9 mouse cellular contexts compared by ENCODE assay signal in the genomic region with DNA sequence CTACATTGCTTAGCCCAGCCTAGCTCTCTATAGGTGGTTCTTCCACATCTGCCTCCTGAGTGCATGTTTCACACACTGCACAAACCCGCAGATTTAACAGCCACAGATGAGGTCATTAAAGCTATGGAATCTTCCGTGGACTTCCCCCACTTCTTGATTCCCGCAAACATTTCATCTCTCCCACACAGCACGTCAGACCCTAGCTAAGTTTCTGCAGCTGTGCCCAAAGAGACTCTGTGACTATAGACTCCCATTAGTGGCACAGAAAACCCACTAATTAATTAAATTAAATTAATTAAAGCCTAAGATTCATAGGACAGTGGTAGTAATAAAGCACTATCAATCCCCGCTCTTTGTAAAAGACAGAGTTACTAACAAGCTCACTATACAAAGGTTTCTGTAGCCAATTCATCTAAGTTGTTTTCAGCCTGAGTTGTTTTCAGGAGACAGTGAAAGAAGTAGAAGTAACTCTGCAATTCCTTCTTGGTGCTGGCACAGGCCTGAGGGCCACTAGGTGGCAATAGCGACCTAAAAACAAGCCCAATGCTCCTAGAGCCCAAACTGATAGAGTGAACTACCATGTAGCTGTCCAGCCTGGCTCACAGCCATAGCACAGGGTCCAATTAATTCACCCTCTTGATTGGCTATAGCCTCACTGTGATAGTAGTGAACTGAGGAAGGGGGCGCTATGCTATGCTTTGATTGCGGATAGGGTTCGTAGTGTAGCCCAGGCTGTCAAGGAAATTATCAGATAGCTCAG. TPM values are rescaled to one million over a fixed set of nuclear protein-coding genes. Genes with fewer than 3 reads are reported as not detected.
DNase-seq lines count a peak whose midpoint lies in the region; ATAC-seq lines count a peak whose summit lies in the region.
"Had no signal": no experiment of that assay in that cellular context is flagged by ENCODE, and none has a peak within 500 bp of the region (broad histone marks: within the 10 kb centered on the region; RNA-seq: fewer than 3 reads in every experiment).

No protein-coding gene starts in this region.

- peak; percentile 12 for DNase-seq in MN1 (ENCODE audit: low spot score)
- DNase-seq in cerebellum, postnatal 14 days, result peak; percentile 60 to 69
- DNase-seq in frontal cortex, postnatal 36 days (ENCODE audit: low spot score in 2 of 2), result peak; percentile 74 to 88
- DNase-seq in left cerebral cortex, adult 11 months (ENCODE audit: low spot score), result peak; percentile 55
- peak; percentile 86 to 89 for DNase-seq in right cerebral cortex, postnatal 10 days (ENCODE audit: low spot score in 2 of 2)
- DNase-seq in urinary bladder, postnatal 14 days (ENCODE audit: low spot score), result peak; percentile 56

- 44% methylated on average over 9 of the region's 9 CpGs for WGBS in hindbrain, embryonic 16.5 days

- no peaks in the 10 kb centered on the region for H3K27me3 ChIP-seq in hindbrain, embryonic 16.5 days (replicated peaks; ENCODE audit: control insufficient read depth, insufficient read depth, low read length)
- no peaks in the 10 kb centered on the region for H3K27me3 ChIP-seq in megakaryocyte, embryonic 14.5 days (replicated peaks)

- H3K27ac ChIP-seq in hindbrain, embryonic 16.5 days (ENCODE audit: low read depth, low read length), result no peak overlapping the region
- H3K27ac ChIP-seq: macrophage had no signal

- no peak overlapping the region for H3K4me3 ChIP-seq in hindbrain, embryonic 16.5 days (ENCODE audit: low read length)
- peak overlapping the region; percentile 18 for H3K4me3 ChIP-seq in megakaryocyte, embryonic 14.5 days (replicated peaks)

- no peaks in the 10 kb centered on the region for H3K36me3 ChIP-seq in hindbrain, embryonic 16.5 days (ENCODE audit: control insufficient read depth, insufficient read depth, low read length)
- H3K36me3 ChIP-seq in megakaryocyte, embryonic 14.5 days (replicated peaks; ENCODE audit: low read length), result no peaks in the 10 kb centered on the region

- no peaks in the 10 kb centered on the region for H3K9me3 ChIP-seq in hindbrain, embryonic 16.5 days (ENCODE audit: control insufficient read depth, low read length)
- no peaks in the 10 kb centered on the region for H3K9me3 ChIP-seq in megakaryocyte, embryonic 14.5 days

- no peaks in the 10 kb centered on the region for H3K4me1 ChIP-seq in hindbrain, embryonic 16.5 days (ENCODE audit: control insufficient read depth, insufficient read depth, low read depth, low read length)
- peaks cover 44% of the 10 kb centered on the region for H3K4me1 ChIP-seq in megakaryocyte, embryonic 14.5 days

- peak; percentile 88 for ATAC-seq in hindbrain, embryonic 16.5 days

- no peak overlapping the region for H3K4me2 ChIP-seq in hindbrain, embryonic 16.5 days (ENCODE audit: low read length)

- H3K9ac ChIP-seq in hindbrain, embryonic 16.5 days (ENCODE audit: low read depth, low read length), result no peak overlapping the region

RNA-seq across cellular contexts. Expression of a gene that starts 54.0 kb away (rescaled TPM):
- polyA plus RNA-seq in hindbrain, embryonic 16.5 days (2015; fragmentation: Nextera tagmentation; extraction: Ambion mirVana), result 37.6 and 39.9 TPM in 2 replicates
- 2.3 TPM in 1 of 2 replicates, not detected in the other for polyA plus RNA-seq in megakaryocyte, embryonic 14.5 days (2012; ENCODE audit: insufficient read depth, low replicate concordance)

Comparison
In these comparisons a context has a peak if more than half of its experiments do, and no peak if none do; other contexts are left out.
1. DNase-seq: peak in every context shown above with its lines; median percentile 88 in right cerebral cortex, postnatal 10 days; 81 in frontal cortex, postnatal 36 days; 64 in cerebellum, postnatal 14 days; 56 in urinary bladder, postnatal 14 days; 55 in left cerebral cortex, adult 11 months; 12 in MN1.
2. RNA of a gene that starts 54.0 kb away (polyA plus RNA-seq): 37.6 to 39.9 TPM in hindbrain, embryonic 16.5 days; 2.3 TPM in megakaryocyte, embryonic 14.5 days; every median in the first group is over 10 times any median in the second.